Mouse (Mus musculus) embryonic facial prominence, embryonic 13.5 days (tissue): ENCODE data around the gene Tmem26. TPM values are rescaled to one million over a fixed set of nuclear protein-coding genes. Genes with fewer than 3 reads are reported as not detected.

ENCODE experiments used
- ATAC-seq: fragments of 200-750 bp; cut with Nextera tagmentation; 2 replicates; pipeline ENCODE4 v1.8.0; 2017; ENCODE audit warnings: low read depth; ENCODE audit not compliant: insufficient number of reproducible peaks, insufficient read depth, low FRiP score, low TSS enrichment
- H3K27ac ChIP-seq: fragments of 300-500 bp; sonication (generic); 2 replicates; pipeline ENCODE4 v1.5.1; 2015; ENCODE audit warnings: moderate library complexity, mild to moderate bottlenecking, inconsistent platforms
- H3K27me3 ChIP-seq: fragments of 300-500 bp; sonication (generic); 2 replicates; pipeline ENCODE4 v1.6.1; 2015; ENCODE audit warnings: mild to moderate bottlenecking, inconsistent platforms
- H3K36me3 ChIP-seq: fragments of 300-500 bp; sonication (generic); 2 replicates; pipeline ENCODE4 v1.6.1; 2015; ENCODE audit warnings: mild to moderate bottlenecking, inconsistent platforms
- H3K4me1 ChIP-seq: fragments of 300-500 bp; sonication (generic); 2 replicates; pipeline ENCODE4 v1.6.1; 2015; ENCODE audit warnings: inconsistent platforms
- H3K4me2 ChIP-seq: fragments of 300-500 bp; sonication (generic); 2 replicates; pipeline ENCODE4 v1.6.1; 2015; ENCODE audit warnings: moderate library complexity, mild to moderate bottlenecking, inconsistent platforms
- H3K4me3 ChIP-seq: fragments of 300-500 bp; sonication (generic); 2 replicates; pipeline ENCODE4 v1.5.1; 2015; ENCODE audit warnings: mild to moderate bottlenecking, inconsistent platforms
- H3K9ac ChIP-seq: fragments of 300-500 bp; sonication (generic); 2 replicates; pipeline ENCODE4 v1.6.1; 2015; ENCODE audit warnings: mild to moderate bottlenecking, inconsistent platforms
- H3K9me3 ChIP-seq: fragments of 300-500 bp; sonication (generic); 2 replicates; pipeline ENCODE4 v1.6.1; 2016; ENCODE audit warnings: inconsistent platforms
- WGBS: fragments of 180-500 bp; shearing (Covaris S2); methylation state at CpG from one replicate; pipeline ENCODE4 v1.1.7; 2015; ENCODE audit warnings: mixed read lengths; 5-methylcytosine and 5-hydroxymethylcytosine counted together
- polyA plus RNA-seq: library from polyadenylated mRNA; unstranded; fragments of >200 nt; fragmentation: Nextera tagmentation; extraction: Ambion mirVana; gene quantifications from 2 replicates; pipeline ENCODE4 v1.2.1, GENCODE M21; 2015

The Tmem26 gene
- polyA plus RNA-seq, 1 experiment from 2014 or later, result 80.4 TPM

DNA sequence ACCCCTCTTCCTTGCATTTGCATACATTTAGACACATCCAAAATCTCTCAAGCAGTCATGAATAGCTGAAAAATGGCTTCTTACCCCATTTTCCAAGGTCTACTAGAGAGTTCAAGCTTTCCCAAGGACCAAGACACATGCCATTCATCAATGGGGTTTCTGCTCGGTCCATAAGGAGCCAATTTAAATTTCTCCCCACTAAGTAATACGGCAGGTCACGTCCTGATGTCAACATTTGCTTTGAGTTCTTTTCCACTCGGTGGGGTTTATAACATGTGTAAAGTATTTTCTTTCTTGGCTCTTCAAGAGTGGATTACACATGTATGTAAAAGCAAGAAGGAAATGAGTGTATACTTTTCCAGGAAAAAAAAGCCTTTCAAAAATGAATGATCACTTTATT, 93.8 kb downstream of the Tmem26 start:
- H3K27me3 ChIP-seq, result no peaks in the 10 kb centered on the region
- no peaks in the 10 kb centered on the region for H3K36me3 ChIP-seq
- WGBS, result 20% methylated on average over 4 of the region's 4 CpGs
- peak overlapping the region; percentile 33; the same call in 1 of the 2 replicates for H3K27ac ChIP-seq
- H3K9ac ChIP-seq, result no peak overlapping the region
- H3K4me2 ChIP-seq, result no peak overlapping the region
- no peaks in the 10 kb centered on the region for H3K9me3 ChIP-seq
- H3K4me1 ChIP-seq, result peaks cover 7% of the 10 kb centered on the region; the same call in 1 of the 2 replicates
- H3K4me3 ChIP-seq, result no peak overlapping the region
- no peak for ATAC-seq

GRCm38 (mm10) chr10:68818065-68818759, 94.8 kb downstream of the Tmem26 start:
- no peak overlapping the region for H3K4me2 ChIP-seq
- H3K9me3 ChIP-seq, result no peaks in the 10 kb centered on the region
- peak overlapping the region; percentile 66 for H3K27ac ChIP-seq
- H3K27me3 ChIP-seq, result no peaks in the 10 kb centered on the region
- H3K9ac ChIP-seq, result no peak overlapping the region
- H3K4me3 ChIP-seq, result no peak overlapping the region
- ATAC-seq, result no peak
- 50% methylated on average over 10 of the region's 10 CpGs for WGBS
- no peaks in the 10 kb centered on the region for H3K36me3 ChIP-seq
- peaks cover 7% of the 10 kb centered on the region; the same call in 1 of the 2 replicates for H3K4me1 ChIP-seq

- H3K9ac ChIP-seq, result no peak overlapping the region
- H3K36me3 ChIP-seq, result no peaks in the 10 kb centered on the region
- no peaks in the 10 kb centered on the region for H3K9me3 ChIP-seq
- H3K27me3 ChIP-seq, result no peaks in the 10 kb centered on the region
- no peak overlapping the region for H3K27ac ChIP-seq
- ATAC-seq, result no peak
- H3K4me1 ChIP-seq, result no peaks in the 10 kb centered on the region
- no peak overlapping the region for H3K4me3 ChIP-seq
- no peak overlapping the region for H3K4me2 ChIP-seq
- WGBS, result 88% methylated on average over 4 of the region's 4 CpGs
Measured at GRCm38 (mm10) chr10:68824519-68824918, 101.1 kb downstream of the Tmem26 start.

Other genes with a start within 250 kb of the Tmem26 start
- 1.1 and 2.1 TPM in 2 replicates for gene Cabcoco1, start 181.8 kb upstream of the Tmem26 start, polyA plus RNA-seq